Mouse (Mus musculus): ENCODE measurements at regions not wholly inside any gene's neighbourhood (a gene's known extent, or its start where the extent isn't known, plus 50 kb on each side); places are given as distances from the start of the nearest gene placed in this dataset.

DNA sequence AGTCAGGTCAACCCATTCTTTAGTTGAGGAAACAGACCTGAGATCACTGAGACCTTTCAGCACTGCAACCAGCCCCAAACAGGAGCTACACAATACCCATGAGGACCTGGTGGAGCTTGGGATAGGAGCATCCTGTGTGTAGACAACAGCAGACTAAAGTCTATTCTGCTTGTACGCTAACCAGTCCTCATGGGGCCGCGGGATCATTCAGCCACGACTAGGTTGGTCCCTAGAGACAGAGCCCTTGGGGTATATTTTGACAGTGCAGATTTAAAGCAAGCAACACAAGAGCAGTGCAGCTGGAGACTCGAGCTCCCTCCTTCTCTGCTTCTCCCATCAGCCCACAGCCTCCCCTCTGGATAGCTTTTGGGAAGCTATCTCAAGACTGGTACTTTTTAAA, 51.7 kb upstream of the Ankrd34c start:
- DNase-seq (ENCODE audit: low spot score in 2 of 2), result peak in 1 of 2 experiments; percentile 25

GRCm38 (mm10) chr9:89788651-89789050, 50.4 kb upstream of the Ankrd34c start:
- no peak for DNase-seq (ENCODE audit: low spot score in 2 of 2)

Data from spleen, postnatal 4 days (tissue).